Mouse (Mus musculus) layer of hippocampus, adult 11-12 months (tissue): ENCODE data around the gene Twf2.

ENCODE experiments used
- DNase-seq: peaks from one replicate; pipeline ENCODE4 v3.0.0; 2022; ENCODE audit warnings: low spot score

Twf2 gene

GRCm38 (mm10) chr9:106211680-106212593 is 9.0 kb downstream of the Twf2 start:
- DNase-seq = peak; percentile 89

GRCm38 (mm10) chr9:106212594-106212981 is 9.7 kb downstream of the Twf2 start:
- DNase-seq = no peak

GRCm38 (mm10) chr9:106215341-106216125 is 12.6 kb downstream of the Twf2 start:
- no peak for DNase-seq

GRCm38 (mm10) chr9:106216971-106217370 is 14.1 kb downstream of the Twf2 start:
- DNase-seq = no peak

- no peak for DNase-seq
Observed at GRCm38 (mm10) chr9:106220894-106221523, 18.1 kb downstream of the Twf2 start.

- DNase-seq = no peak
Observed at GRCm38 (mm10) chr9:106222261-106222851, 19.4 kb downstream of the Twf2 start, which contains the start of gene Tlr9. Gene Tlr9, plus strand, starts transcription at chr9:106222598.

- DNase-seq = no peak
Observed at GRCm38 (mm10) chr9:106222994-106223393, 20.1 kb downstream of the Twf2 start.

GRCm38 (mm10) chr9:106225469-106226150 is 22.7 kb downstream of the Twf2 start:
- no peak for DNase-seq

GRCm38 (mm10) chr9:106226151-106226682 is 23.3 kb downstream of the Twf2 start:
- no peak for DNase-seq

- DNase-seq = no peak
Observed at GRCm38 (mm10) chr9:106227790-106228429, 25.0 kb downstream of the Twf2 start.

- DNase-seq = no peak
Observed at GRCm38 (mm10) chr9:106230051-106230733, 27.3 kb downstream of the Twf2 start.

- DNase-seq = no peak
Observed at GRCm38 (mm10) chr9:106230734-106231106, 27.8 kb downstream of the Twf2 start.

GRCm38 (mm10) chr9:106231220-106231619 is 28.3 kb downstream of the Twf2 start:
- no peak for DNase-seq

- DNase-seq = no peak
Observed at GRCm38 (mm10) chr9:106231816-106232215, 28.9 kb downstream of the Twf2 start.

GRCm38 (mm10) chr9:106232956-106233355 is 30.0 kb downstream of the Twf2 start:
- DNase-seq = no peak

- no peak for DNase-seq
Observed at GRCm38 (mm10) chr9:106233953-106234352, 31.0 kb downstream of the Twf2 start.

- no peak for DNase-seq
Observed at GRCm38 (mm10) chr9:106235194-106235830, 32.4 kb downstream of the Twf2 start.

GRCm38 (mm10) chr9:106236156-106236817 is 33.4 kb downstream of the Twf2 start:
- DNase-seq = no peak

GRCm38 (mm10) chr9:106236818-106237211 is 33.9 kb downstream of the Twf2 start:
- no peak for DNase-seq
